Mouse (Mus musculus) liver, embryonic 14.5 days (tissue): ENCODE results near the gene Trim2. TPM values are rescaled to one million over a fixed set of nuclear protein-coding genes. Genes with fewer than 3 reads are reported as not detected.
A peak's percentile ranks its signal among the peaks of the same experiment; 100 is the strongest.

ENCODE experiments used
- ATAC-seq: fragments of 200-750 bp; cut with Nextera tagmentation; 2 replicates; pipeline ENCODE4 v1.8.0; 2017; ENCODE audit warnings: moderate number of reproducible peaks, mild to moderate bottlenecking, moderate library complexity; ENCODE audit not compliant: insufficient read depth
- DNase-seq, 3 experiments: peaks; one replicate each; pipeline ENCODE4 v3.0.0-alpha.2; 2012 to 2013; ENCODE audit warnings: low read depth in 3 of 3, low spot score in 3 of 3
- H3K27ac ChIP-seq: fragments of 300-500 bp; sonication (generic); 2 replicates; pipeline ENCODE4 v1.5.1; 2014; ENCODE audit warnings: moderate library complexity, mild to moderate bottlenecking, control low read depth, inconsistent platforms
- H3K27me3 ChIP-seq: fragments of 300-500 bp; sonication (generic); 2 replicates; pipeline ENCODE4 v1.6.1; 2014; ENCODE audit warnings: mild to moderate bottlenecking, low read length, moderate library complexity; ENCODE audit not compliant: control insufficient read depth, insufficient read depth
- H3K36me3 ChIP-seq: fragments of 300-500 bp; sonication (generic); replicated peaks from 2 replicates; pipeline ENCODE4 v1.6.1; 2014; ENCODE audit warnings: low read depth; ENCODE audit not compliant: control insufficient read depth, insufficient read depth
- H3K4me1 ChIP-seq, 2 experiments: fragments of 200-500 bp in 1 of 2; fragments of 300-500 bp in 1 of 2; sonication (generic) in 1 of 2; replicated peaks; 2 replicates each; pipeline ENCODE4 v1.6.1; 2012 to 2014; ENCODE audit warnings: antibody characterized with exemption in 1 of 2, inconsistent platforms in 1 of 2, low read length in 1 of 2; ENCODE audit not compliant: control insufficient read depth in 2 of 2, insufficient read depth in 2 of 2
- H3K4me2 ChIP-seq: fragments of 300-500 bp; sonication (generic); 2 replicates; pipeline ENCODE4 v1.6.1; 2014; ENCODE audit warnings: low read depth, mild to moderate bottlenecking, control low read depth, moderate library complexity
- H3K4me3 ChIP-seq, 2 experiments: fragments of 200-500 bp in 1 of 2; fragments of 300-500 bp in 1 of 2; sonication (generic) in 1 of 2; 2 replicates each; pipeline ENCODE4 v1.5.1; 2012 to 2014; ENCODE audit warnings: low read depth in 2 of 2, low read length in 2 of 2, mild to moderate bottlenecking in 2 of 2, control low read depth in 1 of 2, inconsistent platforms in 1 of 2, moderate library complexity in 1 of 2; ENCODE audit not compliant: insufficient read depth in 1 of 2
- H3K9ac ChIP-seq: fragments of 300-500 bp; sonication (generic); replicated peaks from 2 replicates; pipeline ENCODE4 v1.6.1; 2014; ENCODE audit warnings: mild to moderate bottlenecking, control low read depth, moderate library complexity
- H3K9me3 ChIP-seq: fragments of 300-500 bp; sonication (generic); 2 replicates; pipeline ENCODE4 v1.6.1; 2016; ENCODE audit warnings: low read length, mixed read lengths; ENCODE audit not compliant: control insufficient read depth
- CTCF ChIP-seq: IDR thresholded peaks from 2 replicates; pipeline ENCODE4 v1.5.1; 2016; ENCODE audit warnings: antibody characterized with exemption, low read depth, control low read depth
- EP300 ChIP-seq: IDR thresholded peaks from 2 replicates; pipeline ENCODE4 v1.6.1; 2016; ENCODE audit warnings: antibody characterized with exemption, low read depth
- WGBS: fragments of 180-500 bp; shearing (Covaris S2); extraction: QIAGEN DNeasy Blood & Tissue Kit; methylation state at CpG from one replicate; pipeline ENCODE4 v1.1.7; 2014; ENCODE audit not compliant: insufficient replicate concordance; 5-methylcytosine and 5-hydroxymethylcytosine counted together
- polyA plus RNA-seq, 2 experiments: library from polyadenylated mRNA; depleted of rRNA in 1 of 2; stranded (reverse) in 1 of 2; unstranded in 1 of 2; fragments of >200 nt; fragmentation: Nextera tagmentation in 1 of 2; extraction: Ambion mirVana in 1 of 2; gene quantifications; 2 replicates each; pipeline versions ENCODE4 v1.2.1 to v1.2.3; 2012 to 2014

Gene Trim2
- polyA plus RNA-seq, 2 experiments = 2.5 to 3.5 TPM

DNA sequence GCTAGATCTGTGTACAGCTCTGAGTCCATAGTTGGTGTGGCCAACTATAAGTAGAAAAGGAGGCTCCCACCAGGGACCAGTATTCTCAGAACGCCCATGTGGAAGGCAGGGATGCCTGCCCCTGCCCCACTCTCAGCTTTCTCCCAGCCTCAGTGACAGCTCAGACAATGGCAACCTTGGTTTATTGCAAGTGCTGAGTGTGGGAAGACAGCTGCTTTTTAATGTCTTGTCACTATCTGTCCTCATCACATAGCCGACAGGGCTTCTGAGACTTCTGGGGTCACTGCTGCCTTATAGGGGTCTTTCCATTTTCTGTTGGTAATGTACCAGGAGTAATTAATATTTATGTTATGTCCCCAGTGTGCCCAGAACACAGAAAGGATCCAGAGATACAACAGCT, 42.3 kb downstream of the Trim2 start:
- Histone ChIP-seq H3K4me3 (no peak overlapping the region), H3K4me1 (peaks cover 0 to 9% of the 10 kb centered on the region in 2 experiments; a peak in 3 of 4 replicates)
- TF ChIP-seq CTCF (no peak), EP300 (no peak)

DNA sequence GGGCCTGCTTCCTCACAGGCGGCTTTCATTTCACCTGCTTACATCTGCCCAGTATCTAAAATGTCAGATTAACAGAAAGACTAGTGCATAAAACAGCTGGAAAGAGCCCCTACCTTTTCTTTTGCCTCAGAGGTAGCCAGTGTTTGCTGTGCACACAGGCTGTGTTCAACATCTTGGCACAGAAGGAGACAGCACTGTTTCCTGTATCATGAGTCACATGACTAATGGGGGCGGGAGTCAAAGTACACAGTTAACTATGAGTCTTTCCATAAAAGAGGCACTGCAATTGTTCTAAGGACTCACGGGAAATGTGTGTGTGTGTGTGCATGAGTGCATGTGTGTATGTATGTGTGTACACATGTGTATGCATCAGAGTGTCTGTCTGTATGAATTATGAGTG, 43.9 kb downstream of the Trim2 start:
- H3K4me2 ChIP-seq = no peak overlapping the region
- no peaks in the 10 kb centered on the region for H3K36me3 ChIP-seq
- no peak overlapping the region for H3K4me3 ChIP-seq
- no peaks in the 10 kb centered on the region for H3K9me3 ChIP-seq
- no peak for TF ChIP-seq CTCF
- no peak for TF ChIP-seq EP300
- H3K4me1 ChIP-seq = peaks cover 9 to 10% of the 10 kb centered on the region in 2 experiments
- ATAC-seq (no peak), DNase-seq (no peak)
- H3K9ac ChIP-seq = no peak overlapping the region
- WGBS = 38% methylated on average over 3 of the region's 3 CpGs
- H3K27me3 ChIP-seq = peaks cover 37% of the 10 kb centered on the region
- no peak overlapping the region for H3K27ac ChIP-seq

More for the DNA sequence above, 42.3 kb downstream of the Trim2 start:
- Histone ChIP-seq H3K4me2 (no peak overlapping the region), H3K27ac (no peak overlapping the region), H3K27me3 (peaks cover 22% of the 10 kb centered on the region), H3K9ac (no peak overlapping the region), H3K9me3 (no peaks in the 10 kb centered on the region), H3K36me3 (no peaks in the 10 kb centered on the region)
- no peak for ATAC-seq
- 62% methylated on average over 2 of the region's 2 CpGs for WGBS
- DNase-seq = no peak

DNA sequence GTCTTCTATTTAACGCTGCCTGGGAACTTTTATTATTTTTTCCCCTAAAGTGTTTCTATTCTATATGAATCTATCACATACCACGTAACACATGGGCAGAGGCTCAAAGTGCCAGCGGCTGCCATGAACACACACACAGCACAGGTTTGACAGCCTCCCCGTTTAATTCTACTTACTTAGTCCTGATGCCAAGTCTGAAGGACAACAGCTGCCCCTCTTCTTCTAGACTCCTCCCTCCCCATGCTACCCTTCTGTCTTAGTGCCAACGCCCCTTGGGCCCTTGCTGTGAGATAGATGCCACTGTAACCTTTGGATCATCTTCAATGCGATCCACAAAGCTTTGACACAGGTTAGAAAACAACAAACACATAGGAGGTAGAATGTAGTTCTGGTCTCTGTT, 44.8 kb downstream of the Trim2 start:
- ATAC-seq = no peak
- no peak overlapping the region for H3K9ac ChIP-seq
- H3K4me2 ChIP-seq = no peak overlapping the region
- H3K9me3 ChIP-seq = no peaks in the 10 kb centered on the region
- TF ChIP-seq EP300 (no peak), CTCF (no peak)
- H3K4me3 ChIP-seq = no peak overlapping the region
- H3K27me3 ChIP-seq = peaks cover 37% of the 10 kb centered on the region
- no peak overlapping the region for H3K27ac ChIP-seq
- 72% methylated on average over 6 of the region's 6 CpGs for WGBS
- no peaks in the 10 kb centered on the region for H3K36me3 ChIP-seq
- H3K4me1 ChIP-seq = peaks cover 9 to 10% of the 10 kb centered on the region in 2 experiments
- DNase-seq = no peak

DNA sequence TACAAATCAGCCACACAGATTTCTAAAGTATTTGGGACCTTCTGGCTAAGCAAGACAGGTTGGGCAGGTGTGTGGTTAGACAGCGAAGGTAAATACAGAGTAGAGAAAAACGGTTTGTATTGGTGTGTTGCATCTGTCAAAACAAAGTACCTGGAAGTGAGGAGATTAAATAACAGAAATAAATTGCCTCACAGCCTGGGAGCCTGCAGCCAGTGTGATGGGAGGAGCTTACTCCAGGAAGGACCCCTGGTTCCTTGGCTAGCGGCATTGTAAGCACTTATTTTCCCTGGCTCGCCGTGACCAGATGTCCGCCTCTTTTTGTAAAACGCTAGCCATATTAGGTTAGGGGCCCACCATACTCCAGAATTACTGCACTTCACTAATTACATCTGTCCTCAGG, 45.8 kb downstream of the Trim2 start:
- Histone ChIP-seq H3K27me3 (peaks cover 37% of the 10 kb centered on the region), H3K9ac (no peak overlapping the region), H3K27ac (no peak overlapping the region), H3K9me3 (no peaks in the 10 kb centered on the region), H3K36me3 (no peaks in the 10 kb centered on the region), H3K4me1 (peaks cover 9% of the 10 kb centered on the region in 2 experiments), H3K4me3 (no peak overlapping the region), H3K4me2 (no peak overlapping the region)
- WGBS = 53% methylated on average over 7 of the region's 7 CpGs
- TF ChIP-seq CTCF (no peak), EP300 (no peak)
- ATAC-seq = no peak
- no peak for DNase-seq

DNA sequence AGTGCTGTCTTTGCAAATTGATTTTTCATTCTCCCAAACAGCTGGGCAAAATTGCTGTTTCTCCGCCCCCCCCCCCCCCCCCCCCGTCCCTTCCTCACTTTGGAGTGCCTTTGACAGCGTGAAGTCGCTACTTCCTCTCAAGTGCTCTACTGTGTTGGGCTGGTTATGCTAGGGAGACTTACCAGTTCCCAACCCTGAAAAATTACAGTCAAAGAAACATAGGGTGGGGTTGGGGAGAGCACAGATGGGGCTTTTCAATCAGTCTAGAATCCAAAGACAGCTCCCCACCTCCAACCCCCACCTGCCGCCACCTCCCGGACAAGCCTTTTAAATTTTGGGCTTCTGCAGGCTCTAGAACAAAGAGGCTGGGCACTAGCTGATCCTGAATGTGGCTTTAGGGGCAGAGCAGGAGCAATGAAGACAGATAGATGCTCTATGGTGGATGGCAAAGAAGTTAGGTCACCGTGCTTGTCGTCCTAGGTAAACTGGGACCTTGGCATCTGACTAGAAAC, 46.6 kb downstream of the Trim2 start:
- ATAC-seq (no peak), DNase-seq (no peak)
- Histone ChIP-seq H3K36me3 (no peaks in the 10 kb centered on the region), H3K27me3 (peaks cover 37% of the 10 kb centered on the region), H3K9me3 (no peaks in the 10 kb centered on the region), H3K4me1 (peaks cover 9% of the 10 kb centered on the region in 2 experiments), H3K4me2 (peak overlapping the region; percentile 76), H3K27ac (no peak overlapping the region), H3K4me3 (peak overlapping the region; percentile 46 to 58), H3K9ac (no peak overlapping the region)
- 12% methylated on average over 8 of the region's 8 CpGs for WGBS
- TF ChIP-seq CTCF (no peak), EP300 (no peak)
